Comparison of ENCODE assay signal across 8 mouse cellular contexts in genomic region chr6:13870289-13870741, GRCm38 (mm10). TPM values are rescaled to one million over a fixed set of nuclear protein-coding genes. Genes with fewer than 3 reads are reported as not detected.
DNase-seq lines count a peak whose midpoint lies in the region; ATAC-seq and TF ChIP-seq lines count a peak whose summit lies in the region.

No protein-coding gene starts in this region.

- H3K27me3 ChIP-seq in intestine, embryonic 16.5 days (replicated peaks; ENCODE audit: control insufficient read depth, insufficient read depth, low read length): no peaks in the 10 kb centered on the region

- no peak overlapping the region for H3K27ac ChIP-seq in layer of hippocampus, adult 2 months
- no peak overlapping the region for H3K27ac ChIP-seq in embryonic fibroblast, embryonic 13.5 days (ENCODE audit: insufficient read depth, low read length)
- H3K27ac ChIP-seq in intestine, embryonic 16.5 days (ENCODE audit: low read length): no peak overlapping the region

- WGBS in intestine, embryonic 16.5 days: 35% methylated on average over 12 of the region's 12 CpGs

- no peak for TF ChIP-seq POLR2A in embryonic fibroblast, embryonic 13.5 days (IDR thresholded peaks at IDR 0.05; ENCODE audit: low read depth, low read length)

- no peak for DNase-seq in layer of hippocampus, adult 2 months (ENCODE audit: low spot score in 2 of 2)
- DNase-seq in layer of hippocampus, adult 9-11 months: no peak
- peak; percentile 8 for DNase-seq in T-cell, adult 2 months (ENCODE audit: low spot score)
- peak; percentile 30 for DNase-seq in mesoderm, embryonic 11.5 days (ENCODE audit: low read depth, low spot score)
- peak; percentile 17 for DNase-seq in thymus, postnatal 4 days
- DNase-seq in gastrocnemius, adult 8-10 months (ENCODE audit: low spot score in 2 of 2): no peak

- peaks cover 2% of the 10 kb centered on the region; the same call in 1 of the 2 replicates for H3K4me1 ChIP-seq in embryonic fibroblast, embryonic 13.5 days (ENCODE audit: control insufficient read depth, insufficient read depth, low read length)
- peaks cover 6% of the 10 kb centered on the region; the same call in 1 of the 2 replicates for H3K4me1 ChIP-seq in intestine, embryonic 16.5 days (ENCODE audit: control insufficient read depth, insufficient read depth, low read length)

- peak overlapping the region; percentile 51 for H3K9ac ChIP-seq in intestine, embryonic 16.5 days (ENCODE audit: low read depth, low read length)

- H3K9me3 ChIP-seq in intestine, embryonic 16.5 days (ENCODE audit: control insufficient read depth, low read length): no peaks in the 10 kb centered on the region

- no peaks in the 10 kb centered on the region for H3K36me3 ChIP-seq in intestine, embryonic 16.5 days (ENCODE audit: control insufficient read depth, insufficient read depth, low read length)

- no peak for TF ChIP-seq CTCF in layer of hippocampus, adult 2 months (conservative IDR thresholded peaks at IDR 0.05)
- TF ChIP-seq CTCF in embryonic fibroblast, embryonic 13.5 days (IDR thresholded peaks at IDR 0.05; ENCODE audit: borderline replicate concordance, insufficient read depth, low read length): no peak

- H3K4me2 ChIP-seq in intestine, embryonic 16.5 days (ENCODE audit: low read depth, low read length): peak overlapping the region; percentile 57

- ATAC-seq in intestine, embryonic 16.5 days: no peak

- H3K4me3 ChIP-seq in layer of hippocampus, adult 2 months: peak overlapping the region; percentile 94
- peak overlapping the region; percentile 52 for H3K4me3 ChIP-seq in embryonic fibroblast, embryonic 13.5 days (ENCODE audit: insufficient read depth, low read length)
- H3K4me3 ChIP-seq in intestine, embryonic 16.5 days (ENCODE audit: low read length): peak overlapping the region; percentile 38

RNA-seq across cellular contexts. Expression of gene 2610001J05Rik, which starts 1.0 kb away (rescaled TPM):
- total RNA-seq in layer of hippocampus, adult 2 months (2021): 10 to 100 TPM; 37.0 to 40.3 TPM
- 109 and 114 TPM in 2 replicates for polyA plus RNA-seq in embryonic fibroblast, embryonic 13.5 days (2011; ENCODE audit: insufficient read length, low read depth, missing spikeins)
- 104 and 113 TPM in 2 replicates for polyA plus RNA-seq in intestine, embryonic 16.5 days (2015; fragmentation: Nextera tagmentation; extraction: Ambion mirVana)
- total RNA-seq in gastrocnemius, adult 8-10 months (2022): 10 to 100 TPM; 30.3 to 38.3 (median 36.3) TPM

RNA-seq across cellular contexts. Expression of gene Gpr85, which starts 30.6 kb away (rescaled TPM):
- 10 to 100 TPM; 40.1 to 43.1 TPM for total RNA-seq in layer of hippocampus, adult 2 months (2021)
- polyA plus RNA-seq in embryonic fibroblast, embryonic 13.5 days (2011; ENCODE audit: insufficient read length, low read depth, missing spikeins): 4.5 and 5.6 TPM in 2 replicates
- polyA plus RNA-seq in intestine, embryonic 16.5 days (2015; fragmentation: Nextera tagmentation; extraction: Ambion mirVana): 3.5 and 3.9 TPM in 2 replicates
- total RNA-seq in gastrocnemius, adult 8-10 months (2022): under 1 TPM in 3 of 4 experiments, not detected in 1; 0.10 to 0.56 (median 0.31) TPM

Comparison
In these comparisons a context has a peak if more than half of its experiments do, and no peak if none do; other contexts are left out.
1. DNase-seq: peak in T-cell, adult 2 months (single experiment), mesoderm, embryonic 11.5 days (single experiment) and thymus, postnatal 4 days (single experiment); none in layer of hippocampus, adult 2 months (0 of 2), layer of hippocampus, adult 9-11 months (single experiment) and gastrocnemius, adult 8-10 months (0 of 2).
2. H3K4me3 ChIP-seq: peak in every context shown above with its lines; median percentile 94 in layer of hippocampus, adult 2 months; 52 in embryonic fibroblast, embryonic 13.5 days; 38 in intestine, embryonic 16.5 days.
3. RNA of gene Gpr85, which starts 30.6 kb away (total RNA-seq): 40.1 to 43.1 TPM in layer of hippocampus, adult 2 months; 0.10 to 0.56 TPM in gastrocnemius, adult 8-10 months; every median in the first group is over 10 times any median in the second.